Comparison of ENCODE assay signal across 27 mouse cellular contexts in the genomic region with DNA sequence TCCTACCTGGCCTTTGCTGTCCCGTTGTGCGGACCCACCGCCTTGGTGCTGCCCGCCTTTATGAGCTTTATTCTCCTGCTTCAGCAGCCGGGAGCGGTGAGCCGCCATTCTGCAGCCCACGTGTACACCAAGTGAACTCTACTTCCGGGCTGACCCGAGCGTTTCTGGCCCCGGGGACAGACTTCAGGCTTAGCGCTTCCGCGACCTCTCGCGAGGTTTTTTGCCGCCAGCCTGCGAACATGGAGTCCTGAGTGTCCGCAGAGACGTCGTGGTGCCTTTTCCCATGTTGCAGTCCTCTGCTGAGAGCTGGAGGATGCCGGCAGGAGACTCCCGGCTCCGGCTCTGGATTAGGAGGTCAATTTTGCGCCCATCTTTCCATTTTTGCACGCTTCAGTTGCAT. TPM values are rescaled to one million over a fixed set of nuclear protein-coding genes. Genes with fewer than 3 reads are reported as not detected.
DNase-seq lines count a peak whose midpoint lies in the region; TF ChIP-seq lines count a peak whose summit lies in the region.
"Had no signal": no experiment of that assay in that cellular context is flagged by ENCODE, and none has a peak within 500 bp of the region (broad histone marks: within the 10 kb centered on the region; RNA-seq: fewer than 3 reads in every experiment).

No protein-coding gene starts in this region.

- peaks cover 3% of the 10 kb centered on the region for H3K4me1 ChIP-seq in testis, adult 2 months (ENCODE audit: control insufficient read depth, insufficient read depth, low read length)
- H3K4me1 ChIP-seq: embryonic facial prominence, embryonic 13.5 days; forebrain, embryonic 13.5 days; heart, embryonic 12.5 days; hindbrain, embryonic 12.5 days had no signal

- H3K27ac ChIP-seq in testis, adult 2 months (ENCODE audit: control insufficient read depth, insufficient read depth, low read depth, low read length), result peak overlapping the region; percentile 62; the same call in 1 of the 2 replicates
- H3K27ac ChIP-seq: embryonic facial prominence, embryonic 13.5 days; forebrain, embryonic 13.5 days; heart, adult 2 months; hindbrain, embryonic 12.5 days had no signal

- peak overlapping the region; percentile 88 for H3K4me3 ChIP-seq in testis, adult 2 months (ENCODE audit: control insufficient read depth, low read depth, low read length)
- H3K4me3 ChIP-seq: embryonic facial prominence, embryonic 13.5 days; forebrain, embryonic 13.5 days; heart, adult 2 months; heart, embryonic 12.5 days; hindbrain, embryonic 12.5 days had no signal

- no peak for TF ChIP-seq CTCF in testis, adult 2 months (IDR thresholded peaks at IDR 0.05; ENCODE audit: control insufficient read depth, insufficient read depth, insufficient replicate concordance, low read depth, low read length)

- peak; percentile 11; the same call in 1 of the 2 replicates for TF ChIP-seq POLR2A in testis, adult 2 months (IDR thresholded peaks at IDR 0.05; ENCODE audit: control insufficient read depth, low read depth, low read length)

- DNase-seq in heart, adult 11 months, result peak; percentile 67
- no peak for DNase-seq in heart, postnatal 36 days
- no peak for DNase-seq in testis, postnatal 10 days (ENCODE audit: low spot score)
- peak; percentile 83 for DNase-seq in ZHBTc4 (ENCODE audit: low read depth, low spot score)
- DNase-seq in yolk sac, embryonic 10.5 days (ENCODE audit: low spot score), result peak; percentile 36
- no peak for DNase-seq in adrenal gland, postnatal 14 days
- no peak for DNase-seq in kidney, postnatal 25 days
- DNase-seq: adrenal gland, adult 2 months; adrenal gland, postnatal 36 days; cerebellum, adult 2 months; forebrain, postnatal 0 days; gastrocnemius, postnatal 36 days; heart, adult 2 months; heart, postnatal 4 days had no signal

- H3K27me3 ChIP-seq in testis, adult 2 months (ENCODE audit: control insufficient read depth, insufficient read depth, low read length), result no peaks in the 10 kb centered on the region
- H3K27me3 ChIP-seq: embryonic facial prominence, embryonic 13.5 days; forebrain, embryonic 13.5 days; heart, embryonic 12.5 days; hindbrain, embryonic 12.5 days had no signal

- intact Hi-C loops in heart, postnatal 36 days (cut with DNase I), result no loop called here

- H3K36me3 ChIP-seq in testis, adult 2 months (ENCODE audit: control insufficient read depth, insufficient read depth, low read length), result no peaks in the 10 kb centered on the region
- H3K36me3 ChIP-seq: embryonic facial prominence, embryonic 13.5 days; heart, embryonic 12.5 days; hindbrain, embryonic 12.5 days had no signal

RNA-seq across cellular contexts. Expression of gene Vmn1r53, which starts 8.4 kb away (rescaled TPM):
- not detected for total RNA-seq in heart, postnatal 36 days (2021)
- polyA plus RNA-seq in testis, adult 2 months (2012; rRNA removed), result 0.42 and 0.94 TPM in 2 replicates
- not detected in 2 replicates for total RNA-seq in adrenal gland, postnatal 14 days (2021)
- total RNA-seq: adrenal gland, adult 2 months; adrenal gland, postnatal 36 days; common myeloid progenitor, adult 5-6 weeks; forebrain, postnatal 0 days; gastrocnemius, adult 18-20 months; gastrocnemius, postnatal 36 days; heart, adult 2 months; heart, postnatal 4 days; MEL had no signal
- polyA plus RNA-seq: adrenal gland, adult 2 months; C2C12; cerebellum, adult 2 months; embryonic facial prominence, embryonic 13.5 days; forebrain, embryonic 13.5 days; forebrain, postnatal 0 days; heart, adult 2 months; heart, embryonic 12.5 days; heart, postnatal 0 days; hindbrain, embryonic 12.5 days; hindbrain, embryonic 16.5 days; inflammation-experienced regulatory T-cells, adult 6 months; intestine, postnatal 0 days had no signal

RNA-seq across cellular contexts. Expression of gene Vmn1r54, which starts 13.4 kb away (rescaled TPM):
- total RNA-seq in heart, postnatal 36 days (2021), result not detected
- polyA plus RNA-seq in testis, adult 2 months (2012; rRNA removed), result not detected in 2 replicates
- total RNA-seq in adrenal gland, postnatal 14 days (2021), result not detected in 2 replicates
- total RNA-seq: adrenal gland, adult 2 months; adrenal gland, postnatal 36 days; common myeloid progenitor, adult 5-6 weeks; forebrain, postnatal 0 days; gastrocnemius, adult 18-20 months; gastrocnemius, postnatal 36 days; heart, adult 2 months; heart, postnatal 4 days; MEL had no signal
- polyA plus RNA-seq: adrenal gland, adult 2 months; C2C12; cerebellum, adult 2 months; embryonic facial prominence, embryonic 13.5 days; forebrain, embryonic 13.5 days; forebrain, postnatal 0 days; heart, adult 2 months; heart, embryonic 12.5 days; heart, postnatal 0 days; hindbrain, embryonic 16.5 days; inflammation-experienced regulatory T-cells, adult 6 months; intestine, postnatal 0 days had no signal

RNA-seq across cellular contexts. Expression of gene V1ra8, which starts 30.1 kb away (rescaled TPM):
- not detected for total RNA-seq in heart, postnatal 36 days (2021)
- polyA plus RNA-seq in testis, adult 2 months (2012; rRNA removed), result not detected in 2 replicates
- total RNA-seq in adrenal gland, postnatal 14 days (2021), result not detected in 2 replicates
- total RNA-seq: adrenal gland, adult 2 months; adrenal gland, postnatal 36 days; common myeloid progenitor, adult 5-6 weeks; forebrain, postnatal 0 days; gastrocnemius, adult 18-20 months; gastrocnemius, postnatal 36 days; heart, adult 2 months; heart, postnatal 4 days; MEL had no signal
- polyA plus RNA-seq: adrenal gland, adult 2 months; C2C12; cerebellum, adult 2 months; embryonic facial prominence, embryonic 13.5 days; forebrain, embryonic 13.5 days; forebrain, postnatal 0 days; heart, adult 2 months; heart, embryonic 12.5 days; heart, postnatal 0 days; hindbrain, embryonic 12.5 days; hindbrain, embryonic 16.5 days; inflammation-experienced regulatory T-cells, adult 6 months; intestine, postnatal 0 days had no signal

RNA-seq across cellular contexts. Expression of gene Vmn1r52, which starts 58.1 kb away (rescaled TPM):
- not detected for total RNA-seq in heart, postnatal 36 days (2021)
- polyA plus RNA-seq in testis, adult 2 months (2012; rRNA removed), result not detected in 2 replicates
- not detected in 2 replicates for total RNA-seq in adrenal gland, postnatal 14 days (2021)
- total RNA-seq: adrenal gland, adult 2 months; adrenal gland, postnatal 36 days; common myeloid progenitor, adult 5-6 weeks; forebrain, postnatal 0 days; gastrocnemius, adult 18-20 months; gastrocnemius, postnatal 36 days; heart, adult 2 months; heart, postnatal 4 days; MEL had no signal
- polyA plus RNA-seq: adrenal gland, adult 2 months; C2C12; cerebellum, adult 2 months; embryonic facial prominence, embryonic 13.5 days; forebrain, embryonic 13.5 days; forebrain, postnatal 0 days; heart, adult 2 months; heart, embryonic 12.5 days; heart, postnatal 0 days; hindbrain, embryonic 12.5 days; hindbrain, embryonic 16.5 days; inflammation-experienced regulatory T-cells, adult 6 months; intestine, postnatal 0 days had no signal

Comparison
In these comparisons a context has a peak if more than half of its experiments do, and no peak if none do; other contexts are left out.
1. DNase-seq: peak in heart, adult 11 months (single experiment), ZHBTc4 (single experiment) and yolk sac, embryonic 10.5 days (single experiment); none in heart, postnatal 36 days (0 of 2), testis, postnatal 10 days (single experiment), adrenal gland, postnatal 14 days (single experiment) and kidney, postnatal 25 days (0 of 2).